Mouse (Mus musculus) heart, embryonic 16.5 days (tissue): ENCODE data around the gene Syne1. TPM values are rescaled to one million over a fixed set of nuclear protein-coding genes. Genes with fewer than 3 reads are reported as not detected.

Experiments
- ATAC-seq: fragments of 200-750 bp; cut with Nextera tagmentation; replicated peaks from 2 replicates; pipeline ENCODE4 v1.8.0; 2017; ENCODE audit warnings: moderate number of reproducible peaks; ENCODE audit not compliant: insufficient read depth, low FRiP score; ENCODE audit errors: extremely low read depth
- H3K27ac ChIP-seq: fragments of 300-500 bp; sonication (generic); 2 replicates; pipeline ENCODE4 v1.5.1; 2014; ENCODE audit warnings: mild to moderate bottlenecking, low read length, control low read depth, moderate library complexity
- H3K27me3 ChIP-seq: fragments of 300-500 bp; sonication (generic); 2 replicates; pipeline ENCODE4 v1.6.1; 2014; ENCODE audit warnings: low read length, mixed read lengths; ENCODE audit not compliant: control insufficient read depth, insufficient read depth
- H3K36me3 ChIP-seq: fragments of 300-500 bp; sonication (generic); 2 replicates; pipeline ENCODE4 v1.6.1; 2014; ENCODE audit not compliant: control insufficient read depth, insufficient read depth
- H3K4me1 ChIP-seq: fragments of 300-500 bp; sonication (generic); 2 replicates; pipeline ENCODE4 v1.6.1; 2014; ENCODE audit warnings: low read length, mixed read lengths; ENCODE audit not compliant: control insufficient read depth, insufficient read depth
- H3K4me2 ChIP-seq: fragments of 300-500 bp; sonication (generic); 2 replicates; pipeline ENCODE4 v1.6.1; 2014; ENCODE audit warnings: low read depth, mild to moderate bottlenecking, control low read depth, low read length
- H3K4me3 ChIP-seq: fragments of 300-500 bp; sonication (generic); 2 replicates; pipeline ENCODE4 v1.5.1; 2014; ENCODE audit warnings: mild to moderate bottlenecking, control low read depth, low read length
- H3K9ac ChIP-seq: fragments of 300-500 bp; sonication (generic); 2 replicates; pipeline ENCODE4 v1.6.1; 2014; ENCODE audit warnings: low read length, control low read depth
- H3K9me3 ChIP-seq: fragments of 300-500 bp; sonication (generic); replicated peaks from 2 replicates; pipeline ENCODE4 v1.6.1; 2016; ENCODE audit warnings: low read length; ENCODE audit not compliant: control insufficient read depth
- WGBS: fragments of 180-500 bp; shearing (Covaris S2); extraction: QIAGEN DNeasy Blood & Tissue Kit; methylation state at CpG from one replicate; pipeline ENCODE4 v1.1.7; 2014; 5-methylcytosine and 5-hydroxymethylcytosine counted together
- polyA plus RNA-seq: library from polyadenylated mRNA; unstranded; fragments of >200 nt; fragmentation: Nextera tagmentation; extraction: Ambion mirVana; gene quantifications from 2 replicates; pipeline ENCODE4 v1.2.1, GENCODE M21; 2015

Gene Syne1
- polyA plus RNA-seq, 1 experiment from 2014 or later: 25.7 TPM

DNA sequence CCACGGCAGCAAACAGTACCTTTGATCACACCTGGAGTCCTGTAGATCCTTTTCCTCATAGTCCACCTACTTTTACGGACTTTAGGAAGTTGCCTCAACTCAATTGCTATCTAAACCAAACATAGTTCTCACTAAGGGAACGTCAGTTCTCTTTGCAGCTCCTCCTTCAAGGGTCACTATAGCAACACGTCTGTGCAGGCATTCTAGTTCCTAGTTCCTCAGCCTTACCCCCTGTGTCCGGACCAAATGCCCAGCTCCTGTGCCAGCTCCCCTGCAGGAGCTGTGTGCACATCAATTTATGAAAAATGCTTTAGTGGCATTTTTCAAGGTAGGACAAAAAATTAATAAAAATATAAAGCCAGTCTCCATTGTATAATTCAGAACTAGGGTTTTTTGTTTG is 63.2 kb downstream of the Syne1 start:
- no peak overlapping the region for H3K9ac ChIP-seq
- no peaks in the 10 kb centered on the region for H3K9me3 ChIP-seq
- H3K27me3 ChIP-seq: no peaks in the 10 kb centered on the region
- no peak overlapping the region for H3K4me2 ChIP-seq
- WGBS: 35% methylated on average over 5 of the region's 5 CpGs
- H3K4me3 ChIP-seq: no peak overlapping the region
- no peaks in the 10 kb centered on the region for H3K36me3 ChIP-seq
- no peaks in the 10 kb centered on the region for H3K4me1 ChIP-seq
- ATAC-seq: no peak
- no peak overlapping the region for H3K27ac ChIP-seq

- no peaks in the 10 kb centered on the region for H3K4me1 ChIP-seq
- no peak for ATAC-seq
- no peak overlapping the region for H3K27ac ChIP-seq
- no peaks in the 10 kb centered on the region for H3K9me3 ChIP-seq
- no peak overlapping the region for H3K9ac ChIP-seq
- 58% methylated on average over 9 of the region's 9 CpGs for WGBS
- H3K27me3 ChIP-seq: no peaks in the 10 kb centered on the region
- H3K4me3 ChIP-seq: no peak overlapping the region
- H3K36me3 ChIP-seq: no peaks in the 10 kb centered on the region
- H3K4me2 ChIP-seq: no peak overlapping the region
Observed at GRCm38 (mm10) chr10:5480552-5481550, 70.4 kb downstream of the Syne1 start.

- 47% methylated on average over 6 of the region's 6 CpGs for WGBS
- H3K9me3 ChIP-seq: no peaks in the 10 kb centered on the region
- no peaks in the 10 kb centered on the region for H3K36me3 ChIP-seq
Observed at GRCm38 (mm10) chr10:5480097-5480496, 71.2 kb downstream of the Syne1 start.

GRCm38 (mm10) chr10:5468638-5469037 is 82.6 kb downstream of the Syne1 start:
- no peaks in the 10 kb centered on the region for H3K9me3 ChIP-seq
- no peak overlapping the region for H3K9ac ChIP-seq
- WGBS: 70% methylated on average over 2 of the region's 2 CpGs

More at GRCm38 (mm10) chr10:5480097-5480496, 71.2 kb downstream of the Syne1 start:
- Histone ChIP-seq H3K9ac (no peak overlapping the region), H3K4me1 (no peaks in the 10 kb centered on the region), H3K27ac (no peak overlapping the region), H3K4me2 (no peak overlapping the region), H3K27me3 (no peaks in the 10 kb centered on the region), H3K4me3 (no peak overlapping the region)
- no peak for ATAC-seq

GRCm38 (mm10) chr10:5453830-5454229 is 97.5 kb downstream of the Syne1 start:
- Histone ChIP-seq H3K4me1 (no peaks in the 10 kb centered on the region), H3K27ac (no peak overlapping the region), H3K9ac (no peak overlapping the region), H3K36me3 (no peaks in the 10 kb centered on the region), H3K4me2 (no peak overlapping the region), H3K4me3 (no peak overlapping the region), H3K27me3 (no peaks in the 10 kb centered on the region), H3K9me3 (no peaks in the 10 kb centered on the region)
- no peak for ATAC-seq

More at GRCm38 (mm10) chr10:5468638-5469037, 82.6 kb downstream of the Syne1 start:
- Histone ChIP-seq H3K4me1 (no peaks in the 10 kb centered on the region), H3K4me2 (no peak overlapping the region), H3K36me3 (no peaks in the 10 kb centered on the region), H3K4me3 (no peak overlapping the region), H3K27me3 (no peaks in the 10 kb centered on the region), H3K27ac (no peak overlapping the region)
- no peak for ATAC-seq

- 87% methylated on average over 2 of the region's 2 CpGs for WGBS
- H3K27me3 ChIP-seq: no peaks in the 10 kb centered on the region
- no peaks in the 10 kb centered on the region for H3K36me3 ChIP-seq
- no peak overlapping the region for H3K9ac ChIP-seq
- no peak overlapping the region for H3K4me2 ChIP-seq
- no peak overlapping the region for H3K4me3 ChIP-seq
- H3K4me1 ChIP-seq: no peaks in the 10 kb centered on the region
- no peaks in the 10 kb centered on the region for H3K9me3 ChIP-seq
- H3K27ac ChIP-seq: no peak overlapping the region
- ATAC-seq: no peak
Observed at GRCm38 (mm10) chr10:5449944-5450343, 101.3 kb downstream of the Syne1 start.

- Histone ChIP-seq H3K9ac (no peak overlapping the region), H3K36me3 (no peaks in the 10 kb centered on the region), H3K27me3 (no peaks in the 10 kb centered on the region), H3K4me2 (no peak overlapping the region), H3K27ac (no peak overlapping the region), H3K4me1 (no peaks in the 10 kb centered on the region), H3K4me3 (no peak overlapping the region), H3K9me3 (no peaks in the 10 kb centered on the region)
- no peak for ATAC-seq
- WGBS: 60% methylated on average over 4 of the region's 4 CpGs
Observed at GRCm38 (mm10) chr10:5447950-5448716, 103.1 kb downstream of the Syne1 start.

DNA sequence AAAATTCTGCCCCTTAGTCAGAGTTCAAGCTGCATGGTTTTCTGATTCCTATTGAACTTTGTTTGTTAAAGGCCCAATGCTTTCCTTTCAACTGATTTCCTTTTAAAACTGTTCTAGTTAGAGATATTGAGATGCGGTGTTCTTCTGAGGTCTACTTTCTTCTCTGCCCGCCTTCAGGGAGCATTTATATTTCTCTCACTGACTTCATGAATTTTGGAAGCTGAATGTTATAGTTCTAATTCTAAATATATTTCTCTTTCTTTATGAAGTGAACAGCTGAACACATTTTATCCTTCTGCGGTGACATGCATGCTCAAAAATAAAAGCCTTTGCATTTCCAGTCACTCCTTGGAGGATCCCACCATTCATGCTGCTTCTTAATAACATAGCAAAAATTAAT is 106.0 kb downstream of the Syne1 start:
- H3K9me3 ChIP-seq: no peaks in the 10 kb centered on the region
- no peaks in the 10 kb centered on the region for H3K36me3 ChIP-seq
- no peak overlapping the region for H3K4me2 ChIP-seq
- H3K4me1 ChIP-seq: no peaks in the 10 kb centered on the region
- H3K27ac ChIP-seq: no peak overlapping the region
- no peak overlapping the region for H3K9ac ChIP-seq
- no peaks in the 10 kb centered on the region for H3K27me3 ChIP-seq
- no peak for ATAC-seq
- no peak overlapping the region for H3K4me3 ChIP-seq
- WGBS: 83% methylated on average over 3 of the region's 3 CpGs

DNA sequence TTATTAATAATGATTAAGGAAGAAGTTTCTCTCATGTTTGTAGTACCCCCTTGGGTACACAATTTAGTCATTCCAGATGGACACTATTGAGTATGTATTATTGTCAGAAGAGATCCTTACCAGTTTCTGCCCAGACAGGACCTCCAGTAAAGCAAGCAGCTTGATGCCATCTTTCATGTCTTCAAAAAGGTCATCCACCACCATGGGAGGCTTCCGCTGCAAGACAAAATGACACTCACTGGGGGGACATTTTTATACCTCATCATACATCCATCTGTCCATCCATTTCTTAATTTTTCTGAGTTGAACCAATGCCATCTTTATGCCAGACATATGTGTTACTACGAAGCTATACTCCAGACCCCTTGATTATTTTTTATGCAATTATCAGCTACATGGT is 108.3 kb downstream of the Syne1 start:
- ATAC-seq: no peak
- Histone ChIP-seq H3K4me3 (no peak overlapping the region), H3K36me3 (no peaks in the 10 kb centered on the region), H3K27me3 (no peaks in the 10 kb centered on the region), H3K27ac (no peak overlapping the region), H3K4me2 (no peak overlapping the region), H3K9ac (no peak overlapping the region), H3K4me1 (no peaks in the 10 kb centered on the region), H3K9me3 (no peaks in the 10 kb centered on the region)
- WGBS: 85% methylated on average over 2 of the region's 2 CpGs
